Mouse (Mus musculus) naive thymus-derived CD4-positive, alpha-beta T cell, adult 2 months (primary cell): ENCODE measurements around the gene Tapt1.

ENCODE experiments used
- DNase-seq: peaks from one replicate; pipeline ENCODE4 v3.0.0-alpha.2; 2011; ENCODE audit warnings: low read depth

Gene Tapt1

DNA sequence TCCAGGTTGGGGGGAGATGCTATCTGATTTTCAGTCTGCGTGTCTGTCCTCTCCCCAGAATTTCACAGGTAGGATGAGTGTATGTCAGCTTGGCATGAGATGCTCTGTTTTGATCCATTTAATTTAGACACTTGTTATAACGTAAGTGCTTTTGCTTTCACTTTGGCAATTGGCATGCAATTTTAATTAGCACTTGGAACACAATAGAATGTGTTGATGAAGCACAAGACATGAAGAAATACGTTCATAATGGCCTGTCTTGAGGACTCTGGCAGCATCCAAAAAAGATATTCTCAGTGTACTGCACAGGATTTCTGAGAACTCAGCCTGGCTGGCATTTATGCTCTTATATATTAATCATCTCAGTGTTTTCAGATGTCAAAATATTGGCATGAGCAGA, 7.5 kb upstream of the Tapt1 start:
- DNase-seq: no peak

DNA sequence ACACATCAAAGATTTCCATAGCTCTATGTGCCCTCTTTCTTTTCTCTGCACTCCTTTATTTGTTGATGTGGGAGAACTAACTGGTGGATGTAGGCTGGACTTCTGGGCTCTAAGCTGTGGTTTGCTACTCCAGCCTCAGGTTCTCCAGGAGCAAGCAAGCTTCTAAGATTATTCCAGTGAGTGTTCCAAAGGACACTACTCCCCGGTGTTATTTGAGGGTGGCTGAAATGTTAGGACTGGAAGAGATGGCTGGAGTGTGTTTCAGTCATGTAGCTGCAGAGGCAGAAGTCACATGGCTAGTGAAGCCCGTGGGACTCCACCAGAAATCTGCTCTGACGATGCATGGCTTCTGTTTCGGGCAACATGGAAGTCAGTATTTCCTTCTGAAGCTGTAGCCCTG, 2.3 kb upstream of the Tapt1 start:
- DNase-seq: no peak

DNA sequence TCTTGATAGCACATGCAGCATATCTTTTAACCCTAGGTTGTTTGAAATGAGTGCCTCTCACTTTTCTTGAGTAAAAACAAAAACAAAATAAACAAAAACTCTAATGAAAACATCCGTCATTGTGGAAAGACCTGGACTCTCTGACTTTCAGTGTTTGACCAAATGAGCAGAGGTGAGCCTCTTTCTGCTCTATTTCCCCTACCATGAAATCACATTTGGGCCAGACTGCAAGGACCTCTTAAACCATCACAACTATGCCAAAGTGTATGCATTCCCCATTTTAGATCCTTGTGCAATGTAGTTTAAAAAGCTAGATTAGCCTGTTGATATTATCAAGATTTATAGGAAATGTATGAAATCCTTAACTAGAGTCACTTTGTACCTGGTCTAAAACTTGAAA, 1.9 kb upstream of the Tapt1 start:
- DNase-seq: no peak

DNA sequence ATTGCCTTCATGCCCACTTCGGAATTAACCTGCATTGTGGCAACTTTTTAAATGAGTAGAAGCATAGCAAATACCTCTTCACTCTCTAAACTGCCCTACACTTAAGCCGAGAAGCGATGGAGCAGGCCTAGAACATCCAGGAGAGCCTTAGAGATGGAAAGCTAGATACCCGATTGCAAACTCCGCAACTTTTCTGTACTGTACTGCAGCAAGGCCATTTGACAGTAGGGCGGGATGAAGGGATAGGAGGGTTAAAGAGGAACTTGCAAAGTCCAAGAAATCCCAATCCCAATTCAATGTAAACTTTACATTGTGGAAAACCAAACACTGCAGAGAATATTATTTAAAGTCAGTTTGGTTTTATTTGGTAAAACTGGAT, 1.0 kb upstream of the Tapt1 start:
- no peak for DNase-seq

DNA sequence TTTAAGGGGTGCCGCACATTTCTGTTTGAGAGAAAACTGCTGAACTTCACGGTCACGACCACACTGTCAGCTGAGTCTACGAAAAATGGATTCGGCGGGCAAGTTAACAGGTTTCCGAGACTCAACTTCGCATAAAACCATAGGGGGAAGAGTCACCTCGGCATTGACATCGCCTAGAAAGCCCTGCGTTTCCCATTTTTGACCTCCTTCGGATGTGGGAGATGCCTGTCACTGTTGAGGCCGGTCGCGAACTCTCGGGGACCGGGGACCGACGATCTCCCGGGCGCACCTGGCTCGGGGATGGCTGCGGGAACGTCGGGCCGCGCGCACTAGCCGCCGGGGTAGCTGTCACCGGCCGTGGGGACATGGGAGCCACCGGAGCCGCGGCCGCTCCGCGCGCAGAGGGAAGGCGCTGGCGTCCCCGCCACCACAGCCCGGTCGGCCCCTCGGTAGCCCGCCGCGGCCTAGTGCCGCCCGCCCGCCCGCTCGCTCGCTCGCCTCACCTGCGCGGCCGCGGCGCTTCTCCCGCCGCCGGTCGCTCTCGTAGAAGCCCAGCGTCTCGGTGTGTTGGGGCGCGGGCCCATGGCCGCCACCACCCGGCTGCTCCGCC, 410 bp downstream of the Tapt1 start:
- peak; percentile 61 for DNase-seq

DNA sequence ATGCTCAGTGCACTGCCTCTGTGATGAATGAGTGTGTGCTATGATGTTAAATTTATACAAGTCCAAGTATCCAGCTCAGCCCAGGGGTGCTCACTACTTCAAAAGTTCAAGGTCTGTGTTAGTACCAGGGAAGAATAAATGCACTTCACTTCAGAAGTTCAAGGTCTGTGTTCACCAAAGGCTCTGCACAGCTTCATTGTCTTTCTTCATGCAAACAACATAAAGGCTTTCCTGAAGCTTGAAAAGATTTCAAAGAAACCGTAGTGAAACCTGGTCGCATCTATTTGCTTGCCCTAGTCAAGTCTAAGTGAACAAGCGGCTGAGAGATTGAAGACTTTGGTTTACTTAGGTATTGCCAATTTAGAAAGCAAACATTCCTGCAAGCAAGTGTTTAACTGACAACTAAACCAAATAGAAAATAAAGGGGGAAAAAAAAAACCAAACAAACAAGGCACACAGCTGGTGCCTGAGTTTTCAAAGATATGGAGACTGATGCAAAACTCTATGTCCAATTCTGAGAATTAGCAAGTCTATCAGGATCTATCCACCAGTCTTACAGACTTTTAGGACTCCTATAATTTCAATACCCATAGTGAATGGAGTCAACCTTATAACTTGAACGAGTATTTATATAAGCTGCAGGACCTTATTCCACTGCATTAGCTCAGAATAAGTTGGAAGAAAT, 1.4 kb downstream of the Tapt1 start:
- DNase-seq: peak; percentile 39

DNA sequence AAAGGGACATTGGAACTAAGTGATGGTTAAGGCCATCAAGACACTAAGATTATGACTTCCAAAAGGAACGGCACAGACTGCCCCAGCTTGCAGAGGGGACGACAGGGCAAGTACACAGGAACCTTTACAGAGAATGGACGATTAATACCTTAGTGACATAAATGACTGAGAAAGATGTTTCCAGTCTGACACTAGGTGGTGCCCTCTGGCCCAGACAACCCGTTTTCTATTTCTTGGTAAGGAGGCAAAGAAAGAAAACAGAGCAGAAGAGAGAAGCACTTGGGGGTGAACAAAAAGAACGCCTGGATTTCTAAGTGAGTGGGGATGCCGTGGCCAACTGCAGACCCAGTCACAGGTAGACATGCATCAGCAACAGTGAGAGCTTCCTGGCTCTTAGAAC, 2.2 kb downstream of the Tapt1 start:
- DNase-seq: peak; percentile 73

DNA sequence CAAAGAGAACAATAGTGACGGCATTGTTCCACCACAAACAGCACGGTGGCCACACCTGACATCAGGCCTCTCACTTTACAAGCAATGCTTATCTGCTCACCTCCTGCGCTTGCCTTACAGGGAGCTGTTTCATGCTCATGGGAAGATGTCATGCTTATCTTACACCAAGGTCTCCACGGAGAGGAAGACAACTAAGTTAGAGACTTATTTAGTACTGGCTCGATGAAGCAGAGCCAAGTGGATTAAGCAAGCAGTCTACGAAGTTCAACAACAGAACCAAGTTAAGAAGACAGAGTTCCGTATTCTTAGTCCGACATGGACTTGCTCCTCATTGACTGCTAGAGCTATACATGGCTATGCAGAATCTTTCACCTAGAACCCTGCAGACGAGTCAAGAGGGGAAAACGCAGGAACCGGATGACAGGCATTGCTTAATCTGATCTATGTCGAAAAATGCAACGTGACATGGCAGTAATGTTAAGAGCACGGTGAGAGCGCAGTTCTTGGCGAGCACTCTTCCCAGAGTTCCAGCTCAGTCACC, 3.0 kb downstream of the Tapt1 start:
- DNase-seq: peak; percentile 65

DNA sequence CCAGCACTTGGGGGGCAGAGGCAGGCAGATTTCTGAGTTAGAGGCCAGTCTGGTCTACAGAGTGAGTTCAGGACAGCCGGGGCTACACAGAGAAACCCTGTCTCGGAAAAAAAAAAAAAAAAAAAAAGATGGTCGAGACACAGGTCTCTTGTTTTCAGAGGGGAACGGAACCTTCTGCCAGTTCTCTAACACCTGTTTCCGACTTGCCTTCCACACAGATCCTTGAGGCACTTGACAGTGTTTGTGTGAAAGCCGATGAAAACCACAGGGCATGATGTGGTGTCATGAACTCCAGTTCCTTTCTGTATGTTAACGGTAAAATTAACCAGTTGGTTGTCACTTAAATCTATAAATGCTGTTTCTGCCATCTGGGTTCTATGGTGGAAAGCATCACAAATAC, 6.0 kb downstream of the Tapt1 start:
- peak; percentile 80 for DNase-seq

DNA sequence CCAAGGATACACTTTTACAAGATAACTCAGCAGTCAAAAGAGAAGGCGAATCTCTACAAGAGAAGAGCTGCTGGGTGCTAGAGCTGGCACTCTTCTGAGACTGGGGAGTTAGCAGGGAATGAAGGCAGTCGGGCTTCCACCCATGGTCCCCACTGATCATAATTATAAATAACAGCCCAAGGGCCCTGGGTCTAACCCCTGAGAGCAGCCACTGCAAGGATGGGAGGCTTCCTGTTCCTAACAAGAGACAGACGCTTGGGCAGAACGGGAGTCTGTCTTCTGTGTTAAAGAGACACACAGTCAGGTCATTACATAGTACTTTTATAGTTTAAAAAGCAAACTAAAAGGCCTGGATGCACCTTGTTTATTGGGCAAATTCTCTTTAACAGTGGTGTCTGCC, 6.6 kb downstream of the Tapt1 start:
- DNase-seq: no peak

DNA sequence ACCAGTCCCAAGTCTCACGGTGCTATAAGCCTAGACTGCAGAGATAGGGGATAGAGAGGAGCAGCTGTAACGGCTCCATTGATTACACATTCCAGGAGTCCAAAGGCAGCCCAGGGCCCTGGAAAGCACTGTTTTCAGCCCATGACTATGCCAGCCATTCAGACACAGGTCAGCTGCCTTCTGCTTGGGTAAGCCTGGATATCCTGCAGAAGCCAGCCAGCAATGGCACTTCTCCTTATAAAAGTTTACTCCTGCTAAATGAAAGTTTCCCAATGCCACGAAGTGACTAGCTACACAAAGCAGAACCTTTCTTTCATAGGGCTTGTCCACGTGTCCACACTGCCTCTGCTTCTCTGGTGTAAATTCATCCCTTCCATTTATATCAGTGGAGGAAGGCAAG, 7.9 kb downstream of the Tapt1 start:
- no peak for DNase-seq

DNA sequence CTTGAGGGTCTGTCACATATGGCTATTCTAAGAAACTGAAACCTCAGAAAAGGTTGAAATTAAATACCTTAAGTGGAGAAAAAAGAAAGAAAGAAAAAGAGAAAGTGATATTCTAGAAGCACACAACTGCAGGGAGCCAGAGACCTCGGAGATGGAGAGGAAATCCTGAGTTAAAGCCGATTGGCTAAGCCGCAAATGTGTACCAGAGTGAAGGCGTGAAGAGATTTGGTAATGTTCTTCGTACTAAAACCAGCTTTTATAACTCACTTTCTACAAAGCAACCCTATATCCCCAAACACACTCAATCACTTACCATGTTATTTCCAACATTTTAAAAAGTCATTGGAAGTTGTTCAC, 8.8 kb downstream of the Tapt1 start:
- DNase-seq: peak; percentile 54

DNA sequence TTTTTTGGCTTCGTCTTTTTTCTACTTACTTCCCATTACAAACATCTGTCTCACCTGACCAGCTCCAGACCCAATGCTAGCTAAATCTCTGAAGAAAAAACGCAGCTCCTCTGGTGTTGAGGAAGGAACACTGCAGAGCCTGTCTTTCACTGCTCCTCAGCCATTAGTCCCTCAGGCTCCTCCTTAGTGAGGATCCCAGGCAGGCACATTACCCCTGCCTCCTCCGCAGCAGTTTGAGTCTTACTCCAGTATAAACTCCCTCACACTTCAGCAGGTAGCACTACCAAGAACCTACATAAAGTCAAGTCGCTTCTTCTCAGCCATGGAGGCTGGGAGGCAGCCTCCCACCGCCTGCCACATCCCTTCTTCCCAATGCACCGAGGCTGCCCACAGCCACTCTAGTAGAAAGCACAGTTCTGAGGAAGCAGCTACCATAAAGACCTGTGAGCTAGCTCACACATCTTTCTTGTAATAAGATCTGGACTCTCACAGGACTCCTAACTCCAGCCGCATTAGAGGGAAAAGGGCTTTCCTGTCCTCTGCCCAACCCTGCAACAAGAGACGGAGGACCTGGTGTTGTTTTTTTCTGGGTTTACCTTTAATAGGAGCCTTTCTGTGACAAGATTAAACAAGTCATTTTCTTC, 9.3 kb downstream of the Tapt1 start:
- peak; percentile 33 for DNase-seq

DNA sequence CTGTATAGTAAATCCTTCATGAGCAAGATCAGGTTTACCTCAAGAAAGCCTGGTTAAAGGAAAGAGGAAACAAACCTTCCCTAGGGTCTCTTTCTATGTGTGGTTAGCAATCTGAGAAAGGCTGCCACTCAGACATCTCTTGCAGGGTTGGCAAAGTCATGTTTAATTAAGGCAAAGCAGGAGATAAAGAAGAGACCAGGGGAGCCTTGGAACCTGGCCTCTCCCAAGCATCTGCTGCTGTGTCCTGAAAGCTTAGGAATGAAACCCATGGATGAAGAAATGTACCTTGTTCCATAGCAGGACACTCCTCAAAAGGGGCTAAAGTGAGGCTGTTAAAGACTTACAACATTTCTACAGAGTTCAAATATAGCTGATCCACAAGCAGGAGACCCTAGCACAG, 11.3 kb downstream of the Tapt1 start:
- DNase-seq: no peak

DNA sequence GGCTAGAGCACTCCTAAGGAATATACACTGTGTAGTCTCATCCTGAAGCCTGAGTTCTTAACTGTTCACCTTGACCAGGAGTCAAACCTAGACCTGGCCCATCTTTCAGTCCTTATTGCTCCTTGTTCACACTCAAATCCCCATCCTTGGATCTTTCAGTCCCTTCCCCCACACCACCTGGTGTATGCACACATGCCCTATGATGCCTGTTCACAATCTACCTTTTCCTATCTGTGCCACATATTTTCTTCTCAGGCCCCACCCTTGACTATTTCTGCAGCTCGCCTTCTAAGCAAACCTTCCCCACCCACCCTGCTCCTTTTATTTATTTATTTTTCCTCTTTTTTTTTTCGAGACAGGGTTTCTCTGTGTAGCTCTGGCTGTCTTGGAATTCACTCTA, 12.4 kb downstream of the Tapt1 start:
- DNase-seq: no peak

DNA sequence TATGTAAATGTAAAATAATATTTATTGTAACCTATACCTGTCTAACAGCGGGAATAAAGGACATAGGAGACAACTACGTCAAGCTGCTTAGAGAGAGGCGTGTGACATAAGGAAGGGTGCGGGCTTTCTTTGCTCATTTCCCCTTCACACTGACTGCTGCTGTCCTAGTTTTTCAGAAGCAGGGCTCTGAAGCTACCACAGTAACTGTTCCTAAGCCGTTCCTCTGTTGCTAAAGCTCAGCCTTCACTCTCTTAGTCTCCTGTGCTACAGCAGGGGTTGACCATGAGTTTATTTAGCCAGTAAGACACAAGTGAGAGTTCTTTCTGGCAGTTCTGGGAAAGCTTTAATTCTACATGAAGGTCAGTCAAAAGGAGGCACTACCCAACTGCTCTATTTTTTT, 13.0 kb downstream of the Tapt1 start:
- DNase-seq: no peak

DNA sequence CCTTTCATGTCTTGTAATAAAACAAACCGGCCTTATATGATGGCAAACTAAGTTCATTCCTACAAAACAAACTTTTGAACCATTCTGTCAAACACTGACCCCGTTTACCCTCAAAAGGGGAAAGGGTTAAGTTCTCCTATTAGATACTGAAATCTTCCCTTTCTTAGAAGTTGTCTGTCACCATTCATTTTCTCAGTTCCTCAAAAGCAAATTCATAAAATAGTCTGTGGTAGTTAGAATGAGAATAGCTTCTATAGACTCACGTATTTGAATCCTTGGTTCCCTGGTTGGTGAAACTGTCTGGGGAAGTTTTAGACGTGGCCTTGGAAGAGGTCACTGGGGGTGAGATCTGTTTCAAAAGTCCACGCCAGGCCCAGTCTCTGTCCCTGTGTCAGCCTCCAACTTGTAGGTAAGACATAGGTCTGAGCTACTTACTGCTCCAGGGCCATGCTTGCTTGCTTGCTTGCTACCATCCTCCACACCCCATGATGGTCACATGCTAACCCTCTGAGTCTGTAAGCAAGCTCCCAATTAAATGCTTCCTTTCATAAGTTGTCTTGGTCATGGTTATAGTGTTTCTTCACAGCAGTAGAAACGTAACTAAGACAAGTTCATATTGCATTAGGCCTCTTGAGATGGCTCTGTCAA, 14.5 kb downstream of the Tapt1 start:
- no peak for DNase-seq

DNA sequence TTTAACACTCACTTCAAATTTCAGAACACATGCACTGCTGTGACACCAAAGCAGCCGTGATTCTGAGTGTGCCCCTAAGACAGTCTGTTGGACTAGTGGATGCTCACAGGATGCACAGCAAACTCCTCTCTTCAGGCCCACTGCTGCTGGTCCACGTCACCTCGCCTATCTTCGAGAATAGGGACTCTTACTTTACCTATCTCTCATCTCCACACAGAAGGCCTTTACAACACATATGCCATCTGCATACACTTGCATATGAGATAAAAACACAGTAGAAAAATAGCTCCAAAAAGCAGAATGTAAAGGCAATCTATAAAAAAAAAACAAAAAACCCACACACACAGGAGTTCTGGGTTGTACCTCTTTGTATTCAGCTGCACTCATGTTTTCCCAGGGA, 19.1 kb downstream of the Tapt1 start:
- DNase-seq: no peak

DNA sequence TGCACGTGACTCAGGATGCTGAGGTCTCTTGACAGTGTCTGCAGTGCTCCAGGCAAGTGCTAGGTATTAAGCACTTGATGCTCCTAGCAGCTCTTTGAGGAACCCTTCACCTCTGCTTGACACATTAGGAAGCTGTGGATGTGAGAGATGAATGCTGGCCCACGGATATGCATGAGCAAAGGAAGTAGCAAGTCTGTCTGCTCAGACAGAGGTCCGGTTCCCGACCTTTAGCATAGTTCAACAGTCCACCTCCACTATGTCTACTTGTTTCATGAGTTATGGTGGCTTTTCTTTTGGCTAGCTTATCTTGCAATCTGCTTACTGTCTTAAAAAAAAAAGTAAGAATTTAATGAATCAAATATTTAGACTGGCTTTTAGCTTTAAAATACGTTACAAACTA, 19.8 kb downstream of the Tapt1 start:
- no peak for DNase-seq

DNA sequence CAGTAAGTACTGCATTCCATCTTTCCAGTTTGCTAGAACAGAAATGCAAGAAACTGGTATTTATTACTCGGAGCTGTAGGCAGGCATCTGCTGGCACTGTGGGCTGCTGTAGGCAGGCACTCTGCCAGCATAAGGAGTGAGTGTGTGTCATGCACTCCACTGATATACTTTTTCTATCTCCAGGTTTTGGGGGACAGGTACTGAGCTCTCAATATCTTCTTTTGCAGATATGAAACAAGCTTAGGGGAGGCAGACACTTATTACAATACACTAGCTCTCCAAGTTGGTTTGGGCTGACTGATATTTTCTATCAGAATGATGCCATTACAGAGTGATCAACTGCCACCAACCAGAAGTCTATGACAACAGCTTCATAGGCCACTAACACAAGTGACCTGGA, 23.0 kb downstream of the Tapt1 start:
- DNase-seq: no peak

DNA sequence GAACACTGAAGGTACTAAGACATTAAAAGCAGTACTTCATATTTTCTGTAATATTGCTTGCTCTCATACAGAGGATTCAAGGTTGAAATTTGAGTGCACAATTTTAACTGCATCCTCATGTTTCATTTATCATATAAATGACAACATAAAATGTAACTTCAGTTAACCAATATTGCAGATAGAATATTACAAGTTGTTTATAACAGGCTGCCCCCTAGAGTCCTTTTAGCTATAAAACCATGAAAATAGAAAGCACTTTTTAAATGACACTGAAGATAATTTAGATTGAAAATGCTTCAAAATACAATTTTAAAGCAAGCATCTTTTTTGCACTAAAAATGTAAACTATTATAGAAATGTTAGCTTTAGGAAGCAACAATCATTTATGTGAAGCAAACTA, 24.8 kb downstream of the Tapt1 start:
- no peak for DNase-seq

DNA sequence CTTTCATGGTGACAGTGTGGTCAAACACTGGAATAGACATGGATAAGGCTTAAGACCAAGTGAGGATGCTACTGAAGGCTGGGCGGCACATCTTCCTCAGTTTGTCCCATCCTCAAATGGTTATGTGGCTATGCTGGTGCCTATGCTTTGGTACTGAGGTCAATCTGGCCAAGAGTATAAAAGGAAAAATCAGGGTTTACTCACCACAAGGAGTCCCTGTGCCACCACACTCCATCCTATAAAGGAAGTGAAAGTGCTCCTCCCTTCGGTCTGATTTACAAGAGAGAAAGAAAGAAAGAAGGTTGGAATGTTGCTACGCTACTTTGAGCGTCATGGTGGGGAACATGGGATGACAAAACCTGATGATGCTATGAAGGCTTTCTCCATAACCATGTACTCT, 27.3 kb downstream of the Tapt1 start:
- no peak for DNase-seq

DNA sequence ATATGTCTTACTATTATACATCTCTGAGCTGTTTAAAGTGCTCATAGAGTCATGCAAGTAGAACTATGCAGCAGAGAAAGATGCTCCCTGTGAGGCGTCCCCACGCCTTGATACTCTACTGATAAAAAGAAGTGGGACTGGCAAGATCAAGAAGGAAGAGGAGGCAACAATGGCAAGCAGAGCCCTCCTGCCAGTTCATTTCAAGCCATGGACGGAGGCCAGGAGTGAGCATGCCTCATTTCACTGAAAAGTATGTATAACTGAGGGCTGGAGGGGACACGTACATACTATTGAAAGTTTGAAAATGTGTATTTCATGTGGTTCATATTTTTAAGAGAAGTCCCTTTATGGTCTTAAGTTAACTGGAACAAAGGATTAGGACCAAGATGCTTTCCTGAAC, 28.0 kb downstream of the Tapt1 start:
- DNase-seq: no peak
